Mouse (Mus musculus): ENCODE measurements around the gene Dppa3.
A peak's percentile ranks its signal among the peaks of the same experiment; 100 is the strongest.

The Dppa3 gene

GRCm38 (mm10) chr6:122669406-122670200, 43.4 kb downstream of the Dppa3 start:
- peak; percentile 93 for DNase-seq

DNA sequence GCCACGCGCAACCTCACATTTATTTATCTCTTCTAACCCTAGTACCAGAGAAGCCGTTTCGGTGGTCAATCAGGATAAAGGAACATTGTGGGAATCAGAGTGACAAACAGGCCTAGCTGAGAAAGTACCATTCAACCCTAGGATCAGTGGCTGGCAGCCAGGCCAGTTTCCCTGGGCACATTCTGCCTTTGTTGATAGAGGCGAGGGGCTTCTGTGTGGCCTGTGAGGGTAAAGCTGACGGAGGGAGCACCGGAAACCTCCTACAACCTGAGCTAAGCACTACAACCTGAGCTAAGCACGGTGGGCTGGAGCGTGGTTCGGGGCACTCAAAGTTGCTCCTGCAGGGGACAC, 44.0 kb downstream of the Dppa3 start:
- no peak for DNase-seq

GRCm38 (mm10) chr6:122670841-122671240, 44.6 kb downstream of the Dppa3 start:
- DNase-seq: no peak

- no peak for DNase-seq
Observed at GRCm38 (mm10) chr6:122672746-122673145, 46.5 kb downstream of the Dppa3 start.

Data from kidney, adult 18-20 months (tissue).